Mouse (Mus musculus) forebrain, embryonic 11.5 days (tissue): ENCODE measurements around the gene Pih1d3. TPM values are rescaled to one million over a fixed set of nuclear protein-coding genes. Genes with fewer than 3 reads are reported as not detected.

Experiments
- ATAC-seq: fragments of 200-750 bp; cut with Nextera tagmentation; replicated peaks from 2 replicates; pipeline ENCODE4 v1.8.0; 2017; ENCODE audit warnings: moderate TSS enrichment; ENCODE audit not compliant: low FRiP score
- DNase-seq: peaks from one replicate; pipeline ENCODE4 v3.0.0-alpha.2; 2017; ENCODE audit warnings: low spot score
- H3K27ac ChIP-seq: fragments of 300-500 bp; sonication (generic); 2 replicates; pipeline ENCODE4 v1.5.1; 2014; ENCODE audit warnings: low read depth, low read length
- H3K27me3 ChIP-seq: fragments of 300-500 bp; sonication (generic); 2 replicates; pipeline ENCODE4 v1.6.1; 2014; ENCODE audit warnings: mild to moderate bottlenecking, low read length, mixed read lengths; ENCODE audit not compliant: control insufficient read depth, insufficient read depth
- H3K36me3 ChIP-seq: fragments of 300-500 bp; sonication (generic); 2 replicates; pipeline ENCODE4 v1.6.1; 2014; ENCODE audit warnings: mild to moderate bottlenecking, low read length, moderate library complexity, mixed read lengths; ENCODE audit not compliant: control insufficient read depth, insufficient read depth
- H3K4me1 ChIP-seq: fragments of 300-500 bp; sonication (generic); replicated peaks from 2 replicates; pipeline ENCODE4 v1.6.1; 2014; ENCODE audit warnings: low read length, mixed read lengths; ENCODE audit not compliant: control insufficient read depth, insufficient read depth
- H3K4me2 ChIP-seq: fragments of 300-500 bp; sonication (generic); 2 replicates; pipeline ENCODE4 v1.6.1; 2014; ENCODE audit warnings: low read depth, mild to moderate bottlenecking, low read length, moderate library complexity, mixed read lengths; ENCODE audit not compliant: severe bottlenecking
- H3K4me3 ChIP-seq: fragments of 300-500 bp; sonication (generic); 2 replicates; pipeline ENCODE4 v1.5.1; 2014; ENCODE audit warnings: low read depth, low read length
- H3K9ac ChIP-seq: fragments of 300-500 bp; sonication (generic); 2 replicates; pipeline ENCODE4 v1.6.1; 2014; ENCODE audit warnings: low read length
- H3K9me3 ChIP-seq: fragments of 300-500 bp; sonication (generic); 2 replicates; pipeline ENCODE4 v1.6.1; 2016; ENCODE audit warnings: low read length, mixed read lengths; ENCODE audit not compliant: control insufficient read depth
- whole genome bisulfite sequencing: fragments of 180-500 bp; shearing (Covaris S2); extraction: QIAGEN DNeasy Blood & Tissue Kit; methylation state at CpG from one replicate; pipeline ENCODE4 v1.1.7; 2014; 5-methylcytosine and 5-hydroxymethylcytosine counted together
- polyA plus RNA-seq: library from polyadenylated mRNA; unstranded; fragments of >200 nt; fragmentation: Nextera tagmentation; extraction: Ambion mirVana; gene quantifications from 2 replicates; pipeline ENCODE4 v1.2.1, GENCODE M21; 2014

Pih1d3 gene
- not detected in 2 replicates for polyA plus RNA-seq

GRCm38 (mm10) chr1:31222564-31222963 is at the start of gene Pih1d3, which contains the start of gene 4931428L18Rik:
Gene Pih1d3, plus strand, starts transcription at chr1:31222838.
Gene 4931428L18Rik, minus strand, starts transcription at chr1:31222684.
- H3K4me3 ChIP-seq: no peak within 1 kb of the TSS
- H3K9me3 ChIP-seq: no peaks in the 10 kb centered on the region
- H3K4me1 ChIP-seq: no peaks in the 10 kb centered on the region
- H3K9ac ChIP-seq: no peak within 1 kb of the TSS
- no peak within 1 kb of the TSS for H3K4me2 ChIP-seq
- WGBS: 92% methylated on average over 7 of the region's 7 CpGs
- H3K27ac ChIP-seq: no peak within 1 kb of the TSS
- no peaks in the 10 kb centered on the region for H3K27me3 ChIP-seq
- no peak for DNase-seq
- no peak for ATAC-seq
- no peaks in the 10 kb centered on the region for H3K36me3 ChIP-seq

DNA sequence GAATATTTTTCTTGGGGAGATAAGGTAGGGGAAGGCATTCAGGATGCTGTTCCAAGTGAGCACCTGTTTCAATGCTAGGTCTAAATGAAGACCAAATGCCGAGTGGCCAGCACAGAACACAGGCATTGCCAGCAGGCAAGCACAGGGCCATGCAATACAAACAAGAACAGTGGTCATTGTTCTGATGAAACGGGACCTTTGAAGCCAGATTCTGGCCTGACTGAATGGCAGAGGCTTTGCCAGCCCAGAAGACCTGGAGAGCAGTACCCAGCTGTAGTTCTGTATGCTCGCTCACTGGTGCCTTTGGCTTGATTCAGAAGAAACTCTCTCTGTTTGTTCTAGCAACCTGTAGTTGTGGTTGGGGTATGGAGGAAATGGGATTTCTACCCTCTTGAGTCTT is 47.2 kb upstream of the Pih1d3 start:
- H3K27ac ChIP-seq: no peak overlapping the region
- H3K36me3 ChIP-seq: no peaks in the 10 kb centered on the region
- no peaks in the 10 kb centered on the region for H3K9me3 ChIP-seq
- DNase-seq (no peak), ATAC-seq (no peak)
- H3K4me3 ChIP-seq: no peak overlapping the region
- no peaks in the 10 kb centered on the region for H3K27me3 ChIP-seq
- 78% methylated on average over 3 of the region's 3 CpGs for WGBS
- no peak overlapping the region for H3K4me2 ChIP-seq
- H3K4me1 ChIP-seq: no peaks in the 10 kb centered on the region
- H3K9ac ChIP-seq: no peak overlapping the region

GRCm38 (mm10) chr1:31176101-31176500 is 46.5 kb upstream of the Pih1d3 start, which contains the start of gene Lgsn:
Gene Lgsn, plus strand, starts transcription at chr1:31176401.
- ATAC-seq: no peak
- H3K27ac ChIP-seq: no peak within 1 kb of the TSS
- H3K9ac ChIP-seq: no peak within 1 kb of the TSS
- no peak within 1 kb of the TSS for H3K4me2 ChIP-seq
- 74% methylated on average over 5 of the region's 5 CpGs for WGBS
- no peak for DNase-seq
- H3K9me3 ChIP-seq: no peaks in the 10 kb centered on the region
- H3K27me3 ChIP-seq: no peaks in the 10 kb centered on the region
- H3K4me1 ChIP-seq: no peaks in the 10 kb centered on the region
- H3K4me3 ChIP-seq: no peak within 1 kb of the TSS
- no peaks in the 10 kb centered on the region for H3K36me3 ChIP-seq

- ATAC-seq: no peak
- WGBS: 54% methylated on average over 1 of the region's 1 CpGs
Measured at GRCm38 (mm10) chr1:31178264-31178663, 44.4 kb upstream of the Pih1d3 start.

GRCm38 (mm10) chr1:31190237-31190866 is 32.3 kb upstream of the Pih1d3 start:
- H3K27me3 ChIP-seq: no peaks in the 10 kb centered on the region
- DNase-seq (no peak), ATAC-seq (no peak)
- WGBS: 84% methylated on average over 10 of the region's 10 CpGs
- no peaks in the 10 kb centered on the region for H3K9me3 ChIP-seq
- H3K9ac ChIP-seq: no peak overlapping the region
- no peak overlapping the region for H3K4me2 ChIP-seq
- no peak overlapping the region for H3K4me3 ChIP-seq
- H3K4me1 ChIP-seq: no peaks in the 10 kb centered on the region
- H3K27ac ChIP-seq: no peak overlapping the region
- no peaks in the 10 kb centered on the region for H3K36me3 ChIP-seq

More at GRCm38 (mm10) chr1:31178264-31178663, 44.4 kb upstream of the Pih1d3 start:
- Histone ChIP-seq H3K9me3 (no peaks in the 10 kb centered on the region), H3K27ac (no peak overlapping the region), H3K4me2 (no peak overlapping the region), H3K27me3 (no peaks in the 10 kb centered on the region), H3K36me3 (no peaks in the 10 kb centered on the region), H3K4me1 (no peaks in the 10 kb centered on the region), H3K9ac (no peak overlapping the region), H3K4me3 (no peak overlapping the region)
- no peak for DNase-seq

DNA sequence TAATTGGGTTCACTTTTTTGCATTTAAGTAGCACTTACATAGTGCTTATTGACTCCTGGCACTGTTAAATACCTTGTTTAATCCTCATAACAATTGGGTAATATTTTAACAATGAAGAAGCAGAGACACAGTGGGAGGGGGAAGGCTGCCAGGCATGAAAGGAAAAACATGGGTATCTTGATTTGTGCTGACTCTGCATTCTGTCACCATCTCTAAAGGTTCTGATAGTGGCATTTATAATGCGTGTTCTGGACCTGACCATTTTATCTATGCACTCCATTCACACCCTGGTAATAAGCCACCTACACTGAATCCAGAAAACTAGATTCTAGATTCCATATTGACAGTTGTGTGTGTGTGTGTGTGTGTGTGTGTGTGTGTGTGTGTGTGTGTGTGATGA is 27.0 kb upstream of the Pih1d3 start:
- no peak overlapping the region for H3K9ac ChIP-seq
- DNase-seq (no peak), ATAC-seq (no peak)
- no peaks in the 10 kb centered on the region for H3K4me1 ChIP-seq
- no peaks in the 10 kb centered on the region for H3K9me3 ChIP-seq
- no peak overlapping the region for H3K27ac ChIP-seq
- no peaks in the 10 kb centered on the region for H3K36me3 ChIP-seq
- WGBS: 92% methylated on average over 1 of the region's 1 CpGs
- H3K4me3 ChIP-seq: no peak overlapping the region
- no peaks in the 10 kb centered on the region for H3K27me3 ChIP-seq
- H3K4me2 ChIP-seq: no peak overlapping the region

- Histone ChIP-seq H3K4me2 (no peak overlapping the region), H3K4me1 (no peaks in the 10 kb centered on the region), H3K9ac (no peak overlapping the region), H3K4me3 (no peak overlapping the region), H3K36me3 (no peaks in the 10 kb centered on the region), H3K27ac (no peak overlapping the region), H3K27me3 (no peaks in the 10 kb centered on the region), H3K9me3 (no peaks in the 10 kb centered on the region)
- DNase-seq (no peak), ATAC-seq (no peak)
- WGBS: 96% methylated on average over 3 of the region's 3 CpGs
Measured at GRCm38 (mm10) chr1:31196959-31197358, 25.7 kb upstream of the Pih1d3 start.

DNA sequence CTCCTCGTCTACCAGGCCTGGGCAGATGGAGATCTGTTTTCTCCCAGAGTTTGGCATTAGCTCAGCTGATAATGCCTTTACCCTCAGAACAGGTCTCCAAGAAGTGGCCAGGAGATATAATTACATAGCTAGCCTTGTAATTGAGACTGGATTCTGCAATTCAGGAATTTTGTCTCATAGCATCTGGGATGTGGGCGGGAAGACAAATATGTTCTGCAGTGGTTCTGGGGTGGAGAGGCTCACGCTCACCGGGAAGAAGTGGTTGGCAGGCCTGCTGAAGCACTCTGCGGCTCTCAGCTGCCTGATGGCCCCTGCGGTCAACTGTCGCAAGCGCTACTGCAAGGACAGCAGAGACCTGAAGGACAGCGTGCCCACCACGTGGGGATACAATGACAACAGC is 18.9 kb upstream of the Pih1d3 start:
- H3K9me3 ChIP-seq: no peaks in the 10 kb centered on the region
- H3K9ac ChIP-seq: no peak overlapping the region
- no peak for DNase-seq
- H3K4me2 ChIP-seq: no peak overlapping the region
- no peaks in the 10 kb centered on the region for H3K27me3 ChIP-seq
- no peaks in the 10 kb centered on the region for H3K4me1 ChIP-seq
- H3K27ac ChIP-seq: no peak overlapping the region
- H3K4me3 ChIP-seq: no peak overlapping the region
- no peaks in the 10 kb centered on the region for H3K36me3 ChIP-seq
- 93% methylated on average over 10 of the region's 10 CpGs for WGBS
- no peak for ATAC-seq

DNA sequence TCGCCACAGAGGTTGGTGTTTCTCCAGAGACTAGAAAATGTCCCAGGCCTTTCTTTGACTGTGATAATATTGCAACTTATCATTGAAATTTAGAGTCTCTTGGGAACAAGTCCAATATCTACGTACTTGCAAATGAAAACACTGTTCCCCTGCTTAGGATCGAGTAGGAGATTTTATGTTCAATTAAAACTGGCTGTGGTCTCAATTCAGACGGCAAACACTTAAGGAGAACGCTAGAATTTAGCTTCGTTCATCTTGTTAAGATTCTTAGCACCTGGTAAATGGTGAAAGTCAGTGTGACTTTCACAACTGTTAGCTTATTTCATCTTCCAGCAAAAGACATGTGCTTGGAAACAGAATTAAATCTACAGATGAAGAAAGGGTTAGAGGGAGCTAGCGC is 17.3 kb upstream of the Pih1d3 start:
- no peak overlapping the region for H3K9ac ChIP-seq
- no peaks in the 10 kb centered on the region for H3K9me3 ChIP-seq
- no peaks in the 10 kb centered on the region for H3K4me1 ChIP-seq
- 83% methylated on average over 7 of the region's 7 CpGs for WGBS
- no peak overlapping the region for H3K4me3 ChIP-seq
- H3K4me2 ChIP-seq: no peak overlapping the region
- no peaks in the 10 kb centered on the region for H3K36me3 ChIP-seq
- no peak overlapping the region for H3K27ac ChIP-seq
- H3K27me3 ChIP-seq: no peaks in the 10 kb centered on the region
- ATAC-seq (no peak), DNase-seq (no peak)
